Mouse (Mus musculus): ENCODE results near the gene Gba2. TPM values are rescaled to one million over a fixed set of nuclear protein-coding genes. Genes with fewer than 3 reads are reported as not detected.
"Not testable (repeated sequence)": the region's sequence is repeated elsewhere in the genome, so short reads cannot be mapped to it uniquely, and the experiment has no call there.

Gene Gba2
- polyA plus RNA-seq, 1 experiment from 2014 or later = 54.0 TPM

DNA sequence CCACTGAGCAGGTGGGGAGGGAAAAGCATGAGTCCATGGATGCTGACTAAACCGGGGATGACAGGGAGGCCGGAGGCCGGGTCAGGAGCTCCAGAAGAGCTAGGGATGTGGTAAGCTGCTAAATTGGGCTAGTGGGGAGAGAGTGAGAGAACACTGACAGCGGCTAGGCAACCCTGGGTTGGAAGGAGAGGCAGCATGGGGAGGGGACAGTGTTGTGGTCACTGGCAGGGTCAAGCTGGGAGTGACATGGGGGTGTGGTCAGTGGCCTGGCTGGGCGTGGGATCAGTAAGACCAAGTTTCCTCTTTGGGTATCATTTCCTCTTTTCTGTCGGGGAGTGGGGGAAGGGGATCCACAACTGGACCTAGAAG, 18.4 kb downstream of the Gba2 start:
- no peak for ATAC-seq
- 51% methylated on average over 6 of the region's 6 CpGs for WGBS
- H3K9me3 ChIP-seq (ENCODE audit: control insufficient read depth, low read length) = no peaks in the 10 kb centered on the region
- peak overlapping the region; percentile 95 for H3K4me2 ChIP-seq (ENCODE audit: low read length)
- no peak overlapping the region for H3K27ac ChIP-seq (ENCODE audit: low read depth, low read length)
- H3K36me3 ChIP-seq (ENCODE audit: control insufficient read depth, insufficient read depth, low read length) = peaks cover 8% of the 10 kb centered on the region
- peak overlapping the region; percentile 96; the same call in 1 of the 2 replicates for H3K9ac ChIP-seq (ENCODE audit: low read depth, low read length)
- peaks cover 34% of the 10 kb centered on the region for H3K4me1 ChIP-seq (ENCODE audit: control insufficient read depth, insufficient read depth, low read depth, low read length)
- no peaks in the 10 kb centered on the region for H3K27me3 ChIP-seq (replicated peaks; ENCODE audit: control insufficient read depth, insufficient read depth, low read length)
- H3K4me3 ChIP-seq (ENCODE audit: low read length) = no peak overlapping the region

DNA sequence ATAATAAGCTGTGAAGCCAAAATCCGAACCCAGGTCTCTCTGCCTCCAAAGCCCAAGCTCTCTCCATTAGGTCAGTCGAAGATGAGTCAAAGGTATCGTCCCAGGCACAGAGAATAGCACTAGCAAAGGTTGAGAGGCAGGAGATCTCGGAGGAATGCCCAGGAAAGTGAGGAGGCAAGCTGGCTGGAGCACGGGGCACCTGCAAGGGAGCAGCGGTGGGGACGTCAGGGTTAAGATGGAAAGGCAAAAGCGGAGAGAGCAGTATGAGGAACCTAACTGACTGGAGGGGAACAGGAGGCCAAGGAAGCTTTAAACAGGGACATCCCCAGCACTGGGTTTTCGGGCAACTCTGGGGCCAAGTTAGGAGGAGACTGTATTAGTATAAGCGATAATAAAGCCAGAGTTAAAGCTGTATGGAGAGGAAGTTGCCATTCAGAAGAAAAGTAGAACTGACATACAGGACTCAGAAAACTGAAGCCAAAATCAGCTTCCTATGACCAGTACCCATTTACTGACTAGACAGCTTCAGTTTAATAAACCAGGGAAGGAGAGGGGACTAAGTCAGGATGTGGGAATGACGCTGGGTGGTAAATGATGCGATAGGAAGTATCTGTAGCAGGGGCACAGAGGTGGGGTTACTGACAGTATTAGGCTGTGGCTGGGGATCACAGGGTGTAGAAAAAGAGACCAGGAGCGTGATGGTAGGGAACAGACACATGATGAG, 19.0 kb downstream of the Gba2 start:
- Histone ChIP-seq H3K27me3 (replicated peaks; ENCODE audit: control insufficient read depth, insufficient read depth, low read length) (no peaks in the 10 kb centered on the region), H3K9ac (ENCODE audit: low read depth, low read length) (no peak overlapping the region), H3K36me3 (ENCODE audit: control insufficient read depth, insufficient read depth, low read length) (peaks cover 6% of the 10 kb centered on the region), H3K4me2 (ENCODE audit: low read length) (0 out of 2 replicates have a peak overlapping the region, but pooled peaks have one; percentile 95), H3K27ac (ENCODE audit: low read depth, low read length) (no peak overlapping the region), H3K4me1 (ENCODE audit: control insufficient read depth, insufficient read depth, low read depth, low read length) (peaks cover 34% of the 10 kb centered on the region), H3K9me3 (ENCODE audit: control insufficient read depth, low read length) (no peaks in the 10 kb centered on the region), H3K4me3 (ENCODE audit: low read length) (no peak overlapping the region)
- no peak for ATAC-seq
- 82% methylated on average over 13 of the region's 13 CpGs for WGBS

DNA sequence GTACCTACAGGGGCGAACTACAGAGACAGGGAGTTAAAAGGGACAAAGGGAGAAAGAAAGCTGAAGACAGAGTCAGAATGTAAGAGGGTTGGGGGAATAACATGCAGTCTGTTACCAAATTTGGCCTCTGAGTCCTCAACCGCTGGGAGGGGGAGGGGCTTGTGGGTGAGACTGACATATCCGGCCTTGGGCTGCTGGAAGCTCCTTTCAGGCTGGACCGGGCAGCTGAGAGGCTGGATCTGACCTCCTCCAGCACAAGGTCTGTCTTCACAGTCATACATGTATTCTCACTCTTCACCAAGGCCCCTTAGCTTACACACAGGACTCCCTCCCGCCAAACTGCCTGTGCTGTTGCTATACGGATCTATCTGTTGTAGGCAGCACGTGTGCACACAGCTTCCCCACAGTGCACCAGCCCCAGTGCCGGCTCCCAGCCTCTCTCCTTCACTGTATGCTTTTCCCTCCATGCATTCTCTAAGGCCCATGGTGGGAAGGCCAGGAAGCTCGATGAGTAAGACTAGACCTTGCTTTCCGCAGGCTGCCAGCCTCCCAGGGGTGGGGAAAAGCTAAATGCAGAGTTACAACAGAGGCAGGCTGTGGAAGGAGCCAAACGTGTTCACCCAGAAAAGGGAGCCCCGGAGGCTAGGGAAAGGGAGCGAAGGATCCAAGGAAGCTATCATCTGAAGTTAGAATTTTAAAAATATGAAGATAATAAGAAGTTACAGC, 19.9 kb downstream of the Gba2 start:
- ATAC-seq = no peak
- peaks cover 4% of the 10 kb centered on the region for H3K36me3 ChIP-seq (ENCODE audit: control insufficient read depth, insufficient read depth, low read length)
- peak overlapping the region; percentile 18 for H3K4me2 ChIP-seq (ENCODE audit: low read length)
- 20% methylated on average over 13 of the region's 13 CpGs for WGBS
- H3K27me3 ChIP-seq (replicated peaks; ENCODE audit: control insufficient read depth, insufficient read depth, low read length) = no peaks in the 10 kb centered on the region
- H3K4me3 ChIP-seq (ENCODE audit: low read length) = no peak overlapping the region
- H3K9ac ChIP-seq (ENCODE audit: low read depth, low read length) = peak overlapping the region; percentile 38; the same call in 1 of the 2 replicates
- peaks cover 28% of the 10 kb centered on the region for H3K4me1 ChIP-seq (ENCODE audit: control insufficient read depth, insufficient read depth, low read depth, low read length)
- H3K27ac ChIP-seq (ENCODE audit: low read depth, low read length) = no peak overlapping the region
- no peaks in the 10 kb centered on the region for H3K9me3 ChIP-seq (ENCODE audit: control insufficient read depth, low read length)

DNA sequence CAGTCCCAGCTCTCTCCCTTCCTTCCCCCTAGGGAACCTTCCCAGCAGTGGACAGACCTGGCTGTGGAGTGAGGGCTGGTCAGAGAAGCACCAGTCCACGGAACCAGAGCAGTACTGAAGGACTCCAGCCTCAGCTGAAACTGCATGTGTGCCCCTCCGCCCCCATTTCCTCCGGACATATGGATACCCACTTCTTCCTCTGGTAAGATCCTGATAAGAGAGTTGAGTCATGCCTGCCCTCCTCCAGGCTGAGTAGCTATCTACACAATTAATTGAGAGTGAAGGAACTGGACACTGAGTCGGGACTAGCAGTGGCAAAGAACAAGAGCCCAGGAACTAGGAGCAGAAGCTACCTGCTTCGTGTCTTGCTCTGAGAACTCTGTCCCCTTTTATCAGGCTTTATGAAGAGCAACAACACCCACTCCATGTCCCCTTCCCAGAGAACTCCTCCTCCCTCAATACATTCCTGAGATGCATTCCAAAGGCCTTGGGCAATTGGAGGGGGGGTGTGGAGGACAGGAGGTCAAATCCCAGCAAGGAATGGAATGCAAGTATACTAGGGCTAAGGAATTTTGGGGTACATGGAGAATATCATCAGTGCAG, 20.5 kb downstream of the Gba2 start:
- Histone ChIP-seq H3K36me3 (ENCODE audit: control insufficient read depth, insufficient read depth, low read length) (peaks cover 7% of the 10 kb centered on the region), H3K27ac (ENCODE audit: low read depth, low read length) (no peak overlapping the region), H3K4me1 (ENCODE audit: control insufficient read depth, insufficient read depth, low read depth, low read length) (peaks cover 22% of the 10 kb centered on the region), H3K4me2 (ENCODE audit: low read length) (0 out of 2 replicates have a peak overlapping the region, but pooled peaks have one; percentile 2), H3K9me3 (ENCODE audit: control insufficient read depth, low read length) (no peaks in the 10 kb centered on the region), H3K9ac (ENCODE audit: low read depth, low read length) (no peak overlapping the region), H3K27me3 (replicated peaks; ENCODE audit: control insufficient read depth, insufficient read depth, low read length) (no peaks in the 10 kb centered on the region), H3K4me3 (ENCODE audit: low read length) (no peak overlapping the region)
- no peak for ATAC-seq
- 58% methylated on average over 5 of the region's 5 CpGs for WGBS

DNA sequence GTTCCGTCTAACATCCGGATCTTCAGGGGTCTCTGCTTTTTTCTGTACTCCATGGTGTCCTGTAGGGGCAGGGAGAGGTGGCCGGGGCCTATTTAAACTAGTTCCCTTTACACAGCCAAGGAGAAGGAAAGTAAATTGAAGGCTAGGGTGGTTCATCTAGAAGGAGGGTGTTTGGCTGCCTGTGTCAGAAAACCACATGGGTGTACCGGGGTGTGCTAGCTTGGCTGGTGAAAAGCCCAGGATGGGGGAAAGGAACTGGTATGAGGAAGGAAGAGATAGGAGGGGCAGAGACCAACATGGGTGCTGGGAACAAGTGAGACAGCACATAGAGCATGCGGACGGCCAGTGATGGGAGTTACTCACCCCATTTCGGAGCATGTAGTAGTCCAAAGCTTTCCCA, 22.7 kb downstream of the Gba2 start:
- 96% methylated on average over 7 of the region's 7 CpGs for WGBS

DNA sequence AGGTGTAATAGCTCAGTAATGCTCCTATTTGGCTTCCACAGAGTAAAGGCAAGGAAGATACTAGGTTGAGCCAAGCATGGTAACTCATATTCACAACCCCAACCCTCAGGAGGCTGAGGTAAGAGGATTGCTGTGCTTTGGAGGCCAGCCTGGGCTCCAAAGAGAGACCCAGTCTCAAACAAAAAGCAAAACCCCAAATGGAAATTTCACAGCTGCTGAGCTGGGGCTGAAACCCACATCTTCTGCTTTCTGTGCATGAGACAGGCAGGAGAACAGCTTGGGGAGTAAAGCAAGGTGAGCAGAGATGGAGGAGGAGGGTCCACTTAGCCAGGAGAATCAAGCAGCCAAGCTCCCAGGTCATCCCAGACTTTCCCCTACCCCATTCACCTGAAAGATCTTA, 24.8 kb downstream of the Gba2 start:
- no peak for ATAC-seq
- H3K4me1 ChIP-seq (ENCODE audit: control insufficient read depth, insufficient read depth, low read depth, low read length) = peaks cover 4% of the 10 kb centered on the region
- no peak overlapping the region for H3K4me3 ChIP-seq (ENCODE audit: low read length)
- no peak overlapping the region for H3K4me2 ChIP-seq (ENCODE audit: low read length)
- no peaks in the 10 kb centered on the region for H3K27me3 ChIP-seq (replicated peaks; ENCODE audit: control insufficient read depth, insufficient read depth, low read length)
- H3K9ac ChIP-seq (ENCODE audit: low read depth, low read length) = no peak overlapping the region
- peaks cover 36% of the 10 kb centered on the region for H3K36me3 ChIP-seq (ENCODE audit: control insufficient read depth, insufficient read depth, low read length)
- H3K27ac ChIP-seq (ENCODE audit: low read depth, low read length) = no peak overlapping the region
- H3K9me3 ChIP-seq (ENCODE audit: control insufficient read depth, low read length) = no peaks in the 10 kb centered on the region

More for the DNA sequence above, 22.7 kb downstream of the Gba2 start:
- no peak overlapping the region for H3K4me3 ChIP-seq (ENCODE audit: low read length)
- H3K4me2 ChIP-seq (ENCODE audit: low read length) = no peak overlapping the region
- no peaks in the 10 kb centered on the region for H3K27me3 ChIP-seq (replicated peaks; ENCODE audit: control insufficient read depth, insufficient read depth, low read length)
- H3K4me1 ChIP-seq (ENCODE audit: control insufficient read depth, insufficient read depth, low read depth, low read length) = peaks cover 15% of the 10 kb centered on the region
- no peak overlapping the region for H3K9ac ChIP-seq (ENCODE audit: low read depth, low read length)
- H3K36me3 ChIP-seq (ENCODE audit: control insufficient read depth, insufficient read depth, low read length) = peaks cover 22% of the 10 kb centered on the region
- no peaks in the 10 kb centered on the region for H3K9me3 ChIP-seq (ENCODE audit: control insufficient read depth, low read length)
- H3K27ac ChIP-seq (ENCODE audit: low read depth, low read length) = no peak overlapping the region
- ATAC-seq = no peak

DNA sequence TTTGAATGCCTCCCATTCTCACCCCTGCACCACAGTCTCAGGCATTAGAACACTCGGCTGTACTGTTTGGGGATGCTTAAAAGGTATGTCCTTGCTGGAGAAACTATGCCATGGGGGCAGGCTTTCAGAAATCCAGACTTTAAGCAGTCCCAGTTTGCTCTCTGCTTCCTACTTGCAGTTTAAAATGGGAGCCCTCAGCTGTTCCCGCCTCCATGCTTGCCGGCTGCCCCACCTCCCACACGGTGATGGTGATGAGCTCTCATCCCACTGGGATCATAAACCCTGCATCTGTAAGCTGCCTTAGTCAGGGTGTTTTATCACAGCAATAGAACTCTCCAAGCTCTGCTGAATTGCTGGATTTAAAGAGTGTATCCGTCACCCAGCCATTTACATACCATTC, 26.2 kb downstream of the Gba2 start:
- H3K27me3 ChIP-seq (replicated peaks; ENCODE audit: control insufficient read depth, insufficient read depth, low read length) = no peaks in the 10 kb centered on the region
- H3K9me3 ChIP-seq (ENCODE audit: control insufficient read depth, low read length) = no peaks in the 10 kb centered on the region
- H3K4me2 ChIP-seq (ENCODE audit: low read length) = no peak overlapping the region
- 98% methylated on average over 5 of the region's 5 CpGs for WGBS
- no peak overlapping the region for H3K4me3 ChIP-seq (ENCODE audit: low read length)
- peaks cover 44% of the 10 kb centered on the region for H3K36me3 ChIP-seq (ENCODE audit: control insufficient read depth, insufficient read depth, low read length)
- no peak for ATAC-seq
- no peak overlapping the region for H3K9ac ChIP-seq (ENCODE audit: low read depth, low read length)
- H3K27ac ChIP-seq (ENCODE audit: low read depth, low read length) = no peak overlapping the region
- H3K4me1 ChIP-seq (ENCODE audit: control insufficient read depth, insufficient read depth, low read depth, low read length) = no peaks in the 10 kb centered on the region

DNA sequence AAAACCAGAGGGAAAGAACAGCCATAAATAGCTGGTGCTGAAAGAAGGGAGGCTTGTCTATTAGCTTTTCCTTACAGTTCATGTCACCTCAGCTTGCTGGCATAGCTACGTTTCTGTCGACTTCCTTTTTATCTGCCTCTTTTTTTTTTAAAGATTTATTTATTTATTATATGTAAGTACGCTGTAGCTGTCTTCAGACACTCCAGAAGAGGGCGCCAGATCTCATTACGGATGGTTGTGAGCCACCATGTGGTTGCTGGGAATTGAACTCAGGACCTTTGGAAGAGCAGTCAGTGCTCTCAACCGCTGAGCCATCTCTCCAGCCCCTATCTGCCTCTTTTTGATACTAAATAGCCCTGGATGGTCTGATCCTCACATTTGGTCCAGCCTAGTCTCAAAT, 26.8 kb downstream of the Gba2 start:
- H3K9me3 ChIP-seq (ENCODE audit: control insufficient read depth, low read length); H3K27ac ChIP-seq (ENCODE audit: low read depth, low read length); H3K9ac ChIP-seq (ENCODE audit: low read depth, low read length); H3K4me2 ChIP-seq (ENCODE audit: low read length); H3K27me3 ChIP-seq (replicated peaks; ENCODE audit: control insufficient read depth, insufficient read depth, low read length); H3K4me3 ChIP-seq (ENCODE audit: low read length); H3K4me1 ChIP-seq (ENCODE audit: control insufficient read depth, insufficient read depth, low read depth, low read length); ATAC-seq: not testable (repeated sequence)
- whole genome bisulfite sequencing = 91% methylated on average over 6 of the region's 6 CpGs
- peaks cover 48% of the 10 kb centered on the region for H3K36me3 ChIP-seq (ENCODE audit: control insufficient read depth, insufficient read depth, low read length)

DNA sequence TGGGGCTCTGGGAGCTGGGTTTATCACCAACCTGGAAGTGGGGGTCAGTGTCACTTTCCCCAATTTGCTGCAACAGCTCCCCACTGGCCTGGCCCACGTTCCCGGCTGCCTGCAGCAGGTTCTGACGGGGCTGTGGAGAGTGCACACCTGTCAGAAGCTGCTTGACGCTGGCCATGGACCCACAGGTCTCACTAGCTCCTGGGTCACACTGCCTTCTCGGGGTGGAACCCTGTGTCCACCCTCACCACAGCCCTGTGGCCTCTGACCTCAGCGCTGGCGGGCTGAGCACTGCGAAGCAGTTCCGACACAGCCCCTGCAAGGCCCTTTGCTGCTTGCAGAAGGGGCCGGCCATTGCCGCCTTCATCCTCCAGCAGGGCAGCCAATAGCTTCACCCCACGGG, 29.6 kb downstream of the Gba2 start:
- WGBS = 91% methylated on average over 12 of the region's 12 CpGs
- Histone ChIP-seq H3K27me3 (replicated peaks; ENCODE audit: control insufficient read depth, insufficient read depth, low read length) (no peaks in the 10 kb centered on the region), H3K27ac (ENCODE audit: low read depth, low read length) (no peak overlapping the region), H3K4me1 (ENCODE audit: control insufficient read depth, insufficient read depth, low read depth, low read length) (no peaks in the 10 kb centered on the region), H3K4me3 (ENCODE audit: low read length) (no peak overlapping the region), H3K4me2 (ENCODE audit: low read length) (no peak overlapping the region), H3K9ac (ENCODE audit: low read depth, low read length) (no peak overlapping the region), H3K36me3 (ENCODE audit: control insufficient read depth, insufficient read depth, low read length) (peaks cover 67% of the 10 kb centered on the region), H3K9me3 (ENCODE audit: control insufficient read depth, low read length) (no peaks in the 10 kb centered on the region)
- ATAC-seq = no peak

Data from hindbrain, embryonic 16.5 days (tissue).